Mouse (Mus musculus) hindbrain, embryonic 11.5 days (tissue): ENCODE measurements around the gene Foxg1. TPM values are rescaled to one million over a fixed set of nuclear protein-coding genes. Genes with fewer than 3 reads are reported as not detected.

ENCODE experiments used
- ATAC-seq: fragments of 200-750 bp; cut with Nextera tagmentation; 2 replicates; pipeline ENCODE4 v1.8.0; 2017; ENCODE audit warnings: mild to moderate bottlenecking, moderate TSS enrichment, moderate library complexity; ENCODE audit not compliant: low FRiP score
- DNase-seq: peaks from one replicate; pipeline ENCODE4 v3.0.0-alpha.2; 2015; ENCODE audit warnings: low spot score
- H3K27ac ChIP-seq: fragments of 300-500 bp; sonication (generic); 2 replicates; pipeline ENCODE4 v1.5.1; 2014; ENCODE audit warnings: mild to moderate bottlenecking, low read depth, low read length
- H3K27me3 ChIP-seq: fragments of 300-500 bp; sonication (generic); 2 replicates; pipeline ENCODE4 v1.6.1; 2014; ENCODE audit warnings: mild to moderate bottlenecking, low read length, moderate library complexity, mixed read lengths; ENCODE audit not compliant: control insufficient read depth, insufficient read depth
- H3K36me3 ChIP-seq: fragments of 300-500 bp; sonication (generic); 2 replicates; pipeline ENCODE4 v1.6.1; 2014; ENCODE audit warnings: mild to moderate bottlenecking, low read length, moderate library complexity, mixed read lengths; ENCODE audit not compliant: control insufficient read depth, insufficient read depth
- H3K4me1 ChIP-seq: fragments of 300-500 bp; sonication (generic); replicated peaks from 2 replicates; pipeline ENCODE4 v1.6.1; 2014; ENCODE audit warnings: low read length, mixed read lengths; ENCODE audit not compliant: control insufficient read depth, insufficient read depth
- H3K4me2 ChIP-seq: fragments of 300-500 bp; sonication (generic); replicated peaks from 2 replicates; pipeline ENCODE4 v1.6.1; 2014; ENCODE audit warnings: mild to moderate bottlenecking, low read depth, low read length
- H3K4me3 ChIP-seq: fragments of 300-500 bp; sonication (generic); 2 replicates; pipeline ENCODE4 v1.5.1; 2014; ENCODE audit warnings: low read depth, low read length
- H3K9ac ChIP-seq: fragments of 300-500 bp; sonication (generic); 2 replicates; pipeline ENCODE4 v1.6.1; 2014; ENCODE audit warnings: low read depth, low read length
- H3K9me3 ChIP-seq: fragments of 300-500 bp; sonication (generic); 2 replicates; pipeline ENCODE4 v1.6.1; 2016; ENCODE audit warnings: low read length; ENCODE audit not compliant: control insufficient read depth
- WGBS: fragments of 180-500 bp; shearing (Covaris S2); extraction: QIAGEN DNeasy Blood & Tissue Kit; methylation state at CpG from one replicate; pipeline ENCODE4 v1.1.7; 2014; 5-methylcytosine and 5-hydroxymethylcytosine counted together
- polyA plus RNA-seq: library from polyadenylated mRNA; unstranded; fragments of >200 nt; fragmentation: Nextera tagmentation; extraction: Ambion mirVana; gene quantifications from 2 replicates; pipeline ENCODE4 v1.2.1, GENCODE M21; 2014

Gene Foxg1
- polyA plus RNA-seq, 1 experiment from 2014 or later, result 0.39 TPM

DNA sequence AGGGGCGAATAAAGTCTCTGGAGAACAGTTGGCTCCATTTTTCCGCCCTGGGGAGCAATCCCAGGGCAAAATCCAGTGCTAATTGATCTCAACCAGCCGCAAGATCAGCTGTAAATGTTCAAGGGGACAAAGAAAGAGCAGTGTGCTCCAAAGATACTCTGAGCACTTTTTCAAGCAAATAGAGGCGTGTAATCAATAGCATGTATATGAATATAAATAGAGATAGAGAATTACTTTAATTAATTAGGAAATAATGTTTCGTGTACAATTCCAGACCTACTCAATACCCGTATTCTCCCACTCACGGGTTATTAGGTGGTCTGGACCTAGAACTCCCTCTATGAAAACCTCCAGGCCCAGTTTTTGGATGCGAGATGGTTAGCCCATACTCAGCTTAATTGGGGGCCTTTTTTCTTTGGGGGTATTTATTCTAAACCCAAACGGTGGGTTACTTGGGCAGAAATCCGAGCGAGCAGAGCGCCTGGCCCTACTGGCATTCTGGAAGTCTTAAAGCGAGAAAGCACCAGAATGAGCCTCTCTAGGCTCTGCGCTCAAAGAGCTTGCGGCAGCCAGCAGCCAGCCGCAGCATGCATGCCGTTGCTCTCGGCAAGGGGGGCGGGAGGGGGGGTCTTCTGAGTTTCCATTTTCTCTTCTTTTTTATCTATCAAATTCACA is 6.0 kb upstream of the Foxg1 start:
- no peak overlapping the region for H3K9ac ChIP-seq
- no peaks in the 10 kb centered on the region; the same call in 1 of the 2 replicates for H3K4me1 ChIP-seq
- H3K4me2 ChIP-seq, result no peak overlapping the region
- no peaks in the 10 kb centered on the region for H3K9me3 ChIP-seq
- 2% methylated on average over 19 of the region's 19 CpGs for WGBS
- no peaks in the 10 kb centered on the region for H3K36me3 ChIP-seq
- H3K27ac ChIP-seq, result no peak overlapping the region
- H3K4me3 ChIP-seq, result no peak overlapping the region
- H3K27me3 ChIP-seq, result peaks cover 84% of the 10 kb centered on the region
- ATAC-seq (no peak), DNase-seq (peak; percentile 48)

GRCm38 (mm10) chr12:49377281-49377970 is 5.0 kb upstream of the Foxg1 start:
- no peak overlapping the region for H3K4me3 ChIP-seq
- H3K4me1 ChIP-seq, result no peaks in the 10 kb centered on the region; the same call in 1 of the 2 replicates
- ATAC-seq, result no peak
- no peak overlapping the region for H3K9ac ChIP-seq
- peaks cover 89% of the 10 kb centered on the region for H3K27me3 ChIP-seq
- WGBS, result 1% methylated on average over 15 of the region's 15 CpGs
- no peak overlapping the region for H3K27ac ChIP-seq
- H3K4me2 ChIP-seq, result no peak overlapping the region
- no peaks in the 10 kb centered on the region for H3K9me3 ChIP-seq
- H3K36me3 ChIP-seq, result no peaks in the 10 kb centered on the region
- peak; percentile 61 for DNase-seq

GRCm38 (mm10) chr12:49378920-49379319 is 3.5 kb upstream of the Foxg1 start:
- H3K27me3 ChIP-seq, result peaks cover 90% of the 10 kb centered on the region
- H3K4me1 ChIP-seq, result peaks cover 5% of the 10 kb centered on the region; the same call in 1 of the 2 replicates
- no peak overlapping the region for H3K4me3 ChIP-seq
- H3K9ac ChIP-seq, result no peak overlapping the region
- peak; percentile 29 for DNase-seq
- no peak overlapping the region for H3K4me2 ChIP-seq
- H3K9me3 ChIP-seq, result no peaks in the 10 kb centered on the region
- no peak for ATAC-seq
- no peak overlapping the region for H3K27ac ChIP-seq
- no peaks in the 10 kb centered on the region for H3K36me3 ChIP-seq
- 0% methylated on average over 1 of the region's 1 CpGs for WGBS

- Histone ChIP-seq H3K27me3 (peaks cover 90% of the 10 kb centered on the region), H3K4me3 (no peak overlapping the region), H3K27ac (no peak overlapping the region), H3K4me1 (peaks cover 5% of the 10 kb centered on the region; the same call in 1 of the 2 replicates), H3K9ac (no peak overlapping the region), H3K9me3 (no peaks in the 10 kb centered on the region), H3K36me3 (no peaks in the 10 kb centered on the region), H3K4me2 (no peak overlapping the region)
- ATAC-seq (no peak), DNase-seq (no peak)
- 2% methylated on average over 11 of the region's 11 CpGs for WGBS
Observed at GRCm38 (mm10) chr12:49379446-49379845, 3.0 kb upstream of the Foxg1 start.

GRCm38 (mm10) chr12:49380442-49380841 is 2.0 kb upstream of the Foxg1 start:
- Histone ChIP-seq H3K27me3 (peaks cover 94% of the 10 kb centered on the region), H3K4me2 (no peak overlapping the region), H3K9me3 (no peaks in the 10 kb centered on the region), H3K36me3 (no peaks in the 10 kb centered on the region), H3K27ac (no peak overlapping the region), H3K4me3 (no peak overlapping the region), H3K9ac (no peak overlapping the region), H3K4me1 (peaks cover 5% of the 10 kb centered on the region; the same call in 1 of the 2 replicates)
- ATAC-seq (no peak), DNase-seq (peak; percentile 41)
- 0% methylated on average over 4 of the region's 4 CpGs for WGBS

- Histone ChIP-seq H3K9ac (no peak overlapping the region), H3K4me3 (no peak overlapping the region), H3K4me1 (peaks cover 5% of the 10 kb centered on the region; the same call in 1 of the 2 replicates), H3K4me2 (no peak overlapping the region), H3K36me3 (no peaks in the 10 kb centered on the region), H3K27me3 (peaks cover 94% of the 10 kb centered on the region), H3K27ac (no peak overlapping the region), H3K9me3 (no peaks in the 10 kb centered on the region)
- no peak for ATAC-seq
- DNase-seq, result peak; percentile 45
- 1% methylated on average over 4 of the region's 4 CpGs for WGBS
Observed at GRCm38 (mm10) chr12:49381031-49381525, 1.4 kb upstream of the Foxg1 start.

GRCm38 (mm10) chr12:49381721-49382365 is 617 bp upstream of the Foxg1 start:
- Histone ChIP-seq H3K4me1 (peaks cover 5% of the 10 kb centered on the region; the same call in 1 of the 2 replicates), H3K4me3 (no peak overlapping the region), H3K9ac (no peak overlapping the region), H3K27ac (no peak overlapping the region), H3K9me3 (no peaks in the 10 kb centered on the region), H3K36me3 (no peaks in the 10 kb centered on the region), H3K27me3 (peaks cover 90% of the 10 kb centered on the region), H3K4me2 (no peak overlapping the region)
- ATAC-seq (no peak), DNase-seq (peak; percentile 65)
- WGBS, result under 1% methylated on average over 19 of the region's 19 CpGs

- WGBS, result 1% methylated on average over 39 of the region's 67 CpGs
- no peak overlapping the region for H3K9ac ChIP-seq
- peak overlapping the region; percentile 45 for H3K4me2 ChIP-seq
- H3K27me3 ChIP-seq, result peaks cover 80% of the 10 kb centered on the region
- peak; percentile 88 for ATAC-seq
- H3K9me3 ChIP-seq, result no peaks in the 10 kb centered on the region
- peak; percentile 66 for DNase-seq
- H3K4me3 ChIP-seq, result peak overlapping the region; percentile 34
- peaks cover 5% of the 10 kb centered on the region; the same call in 1 of the 2 replicates for H3K4me1 ChIP-seq
- H3K36me3 ChIP-seq, result no peaks in the 10 kb centered on the region
- H3K27ac ChIP-seq, result no peak overlapping the region
Observed at GRCm38 (mm10) chr12:49383521-49384133, 1.2 kb downstream of the Foxg1 start.
